Mouse (Mus musculus): ENCODE results near the gene Ms4a4b. TPM values are rescaled to one million over a fixed set of nuclear protein-coding genes. Genes with fewer than 3 reads are reported as not detected.
"Not testable (repeated sequence)": the region's sequence is repeated elsewhere in the genome, so short reads cannot be mapped to it uniquely, and the experiment has no call there.

Ms4a4b gene
- 0.53 and 0.80 TPM in 2 replicates for polyA plus RNA-seq (2015; fragmentation: Nextera tagmentation; extraction: Ambion mirVana)

DNA sequence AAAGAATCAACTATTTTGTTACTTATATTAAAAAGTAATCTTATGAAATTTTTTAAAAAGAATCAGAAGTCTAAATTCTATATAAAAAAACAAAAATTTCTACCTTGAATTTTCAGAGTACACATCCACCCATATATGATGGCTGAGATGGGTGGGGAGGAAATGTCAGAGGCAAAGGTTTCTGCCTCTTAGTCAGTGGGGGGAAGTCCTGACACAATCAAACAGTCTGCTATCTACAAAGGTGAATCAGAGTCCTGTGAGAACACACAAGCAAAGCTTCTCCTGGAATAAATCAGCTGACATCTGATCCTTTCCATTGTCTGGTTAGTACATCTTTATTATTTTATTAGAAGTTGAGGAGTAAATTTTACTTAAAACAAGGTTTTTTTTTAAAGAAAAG is at the start of gene Ms4a4b:
Gene Ms4a4b, plus strand, starts transcription at position 216 of the 400 bp plus-strand sequence.
- H3K36me3 ChIP-seq (ENCODE audit: control insufficient read depth, insufficient read depth), result no peaks in the 10 kb centered on the region
- no peaks in the 10 kb centered on the region for H3K4me1 ChIP-seq (ENCODE audit: control insufficient read depth, low read depth, low read length)
- no peaks in the 10 kb centered on the region for H3K27me3 ChIP-seq (ENCODE audit: control insufficient read depth, insufficient read depth, low read depth, low read length)
- no peak for ATAC-seq (ENCODE audit: low read depth)
- H3K27ac ChIP-seq (ENCODE audit: low read length), result no peak within 1 kb of the TSS
- H3K9ac ChIP-seq (ENCODE audit: low read depth, low read length), result no peak within 1 kb of the TSS
- no peak within 1 kb of the TSS for H3K4me3 ChIP-seq (ENCODE audit: low read depth, low read length)
- H3K9me3 ChIP-seq (replicated peaks; ENCODE audit: control insufficient read depth, low read length), result no peaks in the 10 kb centered on the region
- H3K4me2 ChIP-seq (ENCODE audit: low read depth, low read length), result no peak within 1 kb of the TSS

- Histone ChIP-seq H3K9me3 (replicated peaks; ENCODE audit: control insufficient read depth, low read length) (no peaks in the 10 kb centered on the region), H3K36me3 (ENCODE audit: control insufficient read depth, insufficient read depth) (no peaks in the 10 kb centered on the region), H3K9ac (ENCODE audit: low read depth, low read length) (no peak overlapping the region), H3K4me2 (ENCODE audit: low read depth, low read length) (no peak overlapping the region), H3K4me3 (ENCODE audit: low read depth, low read length) (no peak overlapping the region), H3K27me3 (ENCODE audit: control insufficient read depth, insufficient read depth, low read depth, low read length) (no peaks in the 10 kb centered on the region), H3K4me1 (ENCODE audit: control insufficient read depth, low read depth, low read length) (no peaks in the 10 kb centered on the region), H3K27ac (ENCODE audit: low read length) (no peak overlapping the region)
- ATAC-seq (ENCODE audit: low read depth), result no peak
Observed at GRCm38 (mm10) chr19:11395769-11396168, 47.6 kb upstream of the Ms4a4b start.

DNA sequence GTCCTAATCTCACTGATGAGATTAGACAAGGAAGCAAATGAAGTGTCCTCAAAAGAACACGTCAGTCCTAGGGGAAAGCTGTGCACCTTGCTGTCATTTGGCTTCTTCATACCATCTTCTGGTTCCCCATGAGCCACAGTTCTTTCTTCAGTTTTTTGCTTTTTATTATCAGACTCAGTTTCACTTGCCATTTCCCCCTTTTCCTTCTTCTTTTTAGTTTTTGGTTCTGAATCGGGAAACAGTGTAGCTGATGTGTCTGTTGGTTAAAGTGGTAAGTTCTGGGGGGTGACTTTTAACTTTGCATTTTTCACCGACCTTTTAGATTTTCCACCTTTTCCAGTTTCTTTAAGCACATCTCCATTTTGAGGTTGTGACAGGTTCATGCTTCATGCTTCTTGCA is 38.8 kb upstream of the Ms4a4b start, which contains the start of gene Ms4a4c:
Gene Ms4a4c, plus strand, starts transcription at position 244 of the 400 bp plus-strand sequence.
- Histone ChIP-seq H3K9me3 (replicated peaks; ENCODE audit: control insufficient read depth, low read length) (no peaks in the 10 kb centered on the region), H3K36me3 (ENCODE audit: control insufficient read depth, insufficient read depth) (no peaks in the 10 kb centered on the region), H3K4me2 (ENCODE audit: low read depth, low read length) (no peak within 1 kb of the TSS), H3K9ac (ENCODE audit: low read depth, low read length) (no peak within 1 kb of the TSS), H3K27ac (ENCODE audit: low read length) (no peak within 1 kb of the TSS), H3K27me3 (ENCODE audit: control insufficient read depth, insufficient read depth, low read depth, low read length) (no peaks in the 10 kb centered on the region), H3K4me1 (ENCODE audit: control insufficient read depth, low read depth, low read length) (no peaks in the 10 kb centered on the region), H3K4me3 (ENCODE audit: low read depth, low read length) (no peak within 1 kb of the TSS)
- ATAC-seq (ENCODE audit: low read depth), result no peak
- WGBS (ENCODE audit: insufficient replicate concordance), result 39% methylated on average over 3 of the region's 3 CpGs

DNA sequence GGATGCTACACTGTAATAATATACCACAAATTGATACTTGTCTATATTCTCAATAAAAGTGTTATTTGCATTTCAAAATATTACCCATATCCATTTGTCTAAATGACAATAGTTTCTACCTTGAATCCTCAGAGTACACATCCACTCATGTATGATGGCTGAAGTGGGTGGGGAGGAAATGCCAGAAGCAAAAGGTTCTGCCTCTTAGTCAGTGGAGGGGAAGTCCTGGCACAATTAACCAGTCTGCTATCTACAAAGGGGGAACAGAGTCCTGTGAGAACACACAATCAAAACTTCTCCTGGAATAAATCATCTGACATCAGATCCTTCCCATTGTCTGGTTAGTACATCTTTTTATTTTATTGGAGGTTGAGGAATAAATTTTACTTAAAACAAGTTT is 35.9 kb upstream of the Ms4a4b start:
- H3K4me3 ChIP-seq (ENCODE audit: low read depth, low read length), result no peak overlapping the region

DNA sequence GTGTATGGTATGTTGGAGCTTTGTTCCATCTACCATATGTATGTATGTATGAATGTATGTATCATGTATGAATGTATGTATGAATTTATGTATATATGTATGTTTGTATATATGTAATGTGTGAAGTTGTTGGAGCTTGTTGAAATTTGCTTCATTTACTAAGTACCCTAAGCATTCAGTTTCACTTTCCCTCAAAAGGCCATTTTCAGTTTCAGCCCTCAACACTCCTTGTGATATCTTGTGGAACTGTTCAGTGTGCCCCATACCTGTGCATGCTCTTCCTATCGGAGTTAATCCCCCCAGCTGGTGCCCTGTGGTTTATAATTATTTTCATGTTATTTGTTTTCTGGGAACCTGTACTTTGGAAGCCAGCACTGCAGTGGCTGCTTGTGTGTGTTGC is 34.8 kb upstream of the Ms4a4b start:
- Histone ChIP-seq H3K27me3 (ENCODE audit: control insufficient read depth, insufficient read depth, low read depth, low read length) (no peaks in the 10 kb centered on the region), H3K4me1 (ENCODE audit: control insufficient read depth, low read depth, low read length) (no peaks in the 10 kb centered on the region), H3K27ac (ENCODE audit: low read length) (no peak overlapping the region), H3K9ac (ENCODE audit: low read depth, low read length) (no peak overlapping the region), H3K4me2 (ENCODE audit: low read depth, low read length) (no peak overlapping the region), H3K9me3 (replicated peaks; ENCODE audit: control insufficient read depth, low read length) (no peaks in the 10 kb centered on the region), H3K4me3 (ENCODE audit: low read depth, low read length) (no peak overlapping the region), H3K36me3 (ENCODE audit: control insufficient read depth, insufficient read depth) (no peaks in the 10 kb centered on the region)
- no peak for ATAC-seq (ENCODE audit: low read depth)
- WGBS (ENCODE audit: insufficient replicate concordance), result 69% methylated on average over 1 of the region's 1 CpGs

More for the DNA sequence above, 35.9 kb upstream of the Ms4a4b start:
- no peak overlapping the region for H3K9ac ChIP-seq (ENCODE audit: low read depth, low read length)
- no peak for ATAC-seq (ENCODE audit: low read depth)
- no peaks in the 10 kb centered on the region for H3K27me3 ChIP-seq (ENCODE audit: control insufficient read depth, insufficient read depth, low read depth, low read length)
- H3K27ac ChIP-seq (ENCODE audit: low read length), result no peak overlapping the region
- H3K9me3 ChIP-seq (replicated peaks; ENCODE audit: control insufficient read depth, low read length), result no peaks in the 10 kb centered on the region
- H3K36me3 ChIP-seq (ENCODE audit: control insufficient read depth, insufficient read depth), result no peaks in the 10 kb centered on the region
- H3K4me1 ChIP-seq (ENCODE audit: control insufficient read depth, low read depth, low read length), result no peaks in the 10 kb centered on the region
- no peak overlapping the region for H3K4me2 ChIP-seq (ENCODE audit: low read depth, low read length)

DNA sequence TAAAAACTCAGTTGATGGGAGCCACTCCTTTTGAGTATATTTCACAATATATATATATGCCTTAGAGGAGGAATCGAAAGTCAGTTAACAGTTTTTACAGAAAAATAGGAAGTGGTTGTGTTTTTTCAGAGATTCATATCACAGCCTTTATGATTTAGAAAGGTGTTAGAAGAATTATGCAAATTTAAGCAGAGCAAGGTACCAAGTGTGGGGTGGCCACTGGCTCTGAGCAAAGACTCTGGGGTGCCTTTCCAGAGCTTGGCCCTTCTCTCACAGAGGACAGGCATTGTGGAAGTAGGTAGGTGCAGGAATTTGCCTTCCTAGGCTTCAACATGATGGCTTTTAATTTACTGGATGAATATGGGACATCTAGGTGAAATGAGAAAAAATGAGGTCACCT is 31.7 kb upstream of the Ms4a4b start:
- no peak overlapping the region for H3K4me2 ChIP-seq (ENCODE audit: low read depth, low read length)
- H3K4me1 ChIP-seq (ENCODE audit: control insufficient read depth, low read depth, low read length), result no peaks in the 10 kb centered on the region
- no peak overlapping the region for H3K4me3 ChIP-seq (ENCODE audit: low read depth, low read length)
- ATAC-seq (ENCODE audit: low read depth), result no peak
- H3K9me3 ChIP-seq (replicated peaks; ENCODE audit: control insufficient read depth, low read length), result no peaks in the 10 kb centered on the region
- H3K36me3 ChIP-seq (ENCODE audit: control insufficient read depth, insufficient read depth), result no peaks in the 10 kb centered on the region
- no peaks in the 10 kb centered on the region for H3K27me3 ChIP-seq (ENCODE audit: control insufficient read depth, insufficient read depth, low read depth, low read length)
- H3K27ac ChIP-seq (ENCODE audit: low read length), result no peak overlapping the region
- H3K9ac ChIP-seq (ENCODE audit: low read depth, low read length), result no peak overlapping the region
- 33% methylated on average over 1 of the region's 1 CpGs for WGBS (ENCODE audit: insufficient replicate concordance)

DNA sequence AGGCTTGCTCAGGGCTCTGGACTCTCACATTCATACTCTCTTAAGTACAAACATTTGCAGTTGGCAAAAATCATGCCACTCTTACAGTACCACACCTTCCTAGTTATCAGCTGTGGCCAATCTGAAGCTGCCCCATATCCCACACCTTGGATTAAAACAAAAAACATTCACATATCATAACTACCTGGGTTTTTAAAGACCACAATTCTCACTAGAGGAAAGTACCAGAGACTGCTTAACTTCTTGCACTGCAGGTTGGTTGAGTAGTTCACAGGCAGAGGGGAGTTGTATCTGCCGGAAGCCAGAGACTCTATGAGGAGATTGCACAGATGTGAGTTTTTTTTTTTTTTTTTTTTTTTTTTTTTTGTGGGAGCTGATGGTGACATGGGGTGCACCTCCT is 29.3 kb upstream of the Ms4a4b start:
- Histone ChIP-seq H3K4me1 (ENCODE audit: control insufficient read depth, low read depth, low read length) (no peaks in the 10 kb centered on the region), H3K4me3 (ENCODE audit: low read depth, low read length) (no peak overlapping the region), H3K9me3 (replicated peaks; ENCODE audit: control insufficient read depth, low read length) (no peaks in the 10 kb centered on the region), H3K4me2 (ENCODE audit: low read depth, low read length) (no peak overlapping the region), H3K27ac (ENCODE audit: low read length) (no peak overlapping the region), H3K36me3 (ENCODE audit: control insufficient read depth, insufficient read depth) (no peaks in the 10 kb centered on the region), H3K9ac (ENCODE audit: low read depth, low read length) (no peak overlapping the region), H3K27me3 (ENCODE audit: control insufficient read depth, insufficient read depth, low read depth, low read length) (no peaks in the 10 kb centered on the region)
- ATAC-seq (ENCODE audit: low read depth), result no peak
- 60% methylated on average over 1 of the region's 1 CpGs for WGBS (ENCODE audit: insufficient replicate concordance)

- Histone ChIP-seq H3K27ac (ENCODE audit: low read length) (no peak overlapping the region), H3K4me2 (ENCODE audit: low read depth, low read length) (no peak overlapping the region), H3K36me3 (ENCODE audit: control insufficient read depth, insufficient read depth) (no peaks in the 10 kb centered on the region), H3K4me1 (ENCODE audit: control insufficient read depth, low read depth, low read length) (no peaks in the 10 kb centered on the region), H3K4me3 (ENCODE audit: low read depth, low read length) (no peak overlapping the region), H3K27me3 (ENCODE audit: control insufficient read depth, insufficient read depth, low read depth, low read length) (no peaks in the 10 kb centered on the region), H3K9ac (ENCODE audit: low read depth, low read length) (no peak overlapping the region), H3K9me3 (replicated peaks; ENCODE audit: control insufficient read depth, low read length) (no peaks in the 10 kb centered on the region)
- ATAC-seq (ENCODE audit: low read depth), result no peak
- WGBS (ENCODE audit: insufficient replicate concordance), result 58% methylated on average over 3 of the region's 3 CpGs
Observed at GRCm38 (mm10) chr19:11415581-11415980, 27.8 kb upstream of the Ms4a4b start.

DNA sequence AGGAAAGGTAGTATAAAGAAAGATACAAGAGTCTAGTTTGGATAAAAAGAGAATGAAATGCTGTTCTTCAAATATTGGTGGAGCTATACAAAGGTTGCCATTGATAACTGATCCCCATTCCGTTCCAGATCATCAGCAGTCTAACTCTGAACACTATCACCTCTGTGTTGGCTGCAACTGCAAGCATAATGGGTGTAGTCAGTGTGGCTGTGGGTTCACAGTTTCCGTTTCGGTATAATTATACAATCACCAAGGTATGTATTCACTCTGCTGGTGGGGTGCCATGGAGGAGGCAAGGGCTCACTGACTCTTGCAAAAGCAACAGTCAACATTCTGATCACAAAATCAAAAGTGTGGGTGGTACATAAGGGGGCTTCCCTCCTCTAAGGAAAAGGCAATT is 24.5 kb upstream of the Ms4a4b start:
- H3K9ac ChIP-seq (ENCODE audit: low read depth, low read length); H3K4me1 ChIP-seq (ENCODE audit: control insufficient read depth, low read depth, low read length); H3K4me3 ChIP-seq (ENCODE audit: low read depth, low read length); H3K27me3 ChIP-seq (ENCODE audit: control insufficient read depth, insufficient read depth, low read depth, low read length); ATAC-seq (ENCODE audit: low read depth); H3K4me2 ChIP-seq (ENCODE audit: low read depth, low read length); H3K36me3 ChIP-seq (ENCODE audit: control insufficient read depth, insufficient read depth); H3K9me3 ChIP-seq (replicated peaks; ENCODE audit: control insufficient read depth, low read length); H3K27ac ChIP-seq (ENCODE audit: low read length): not testable (repeated sequence)
- 48% methylated on average over 1 of the region's 3 CpGs for WGBS (ENCODE audit: insufficient replicate concordance)

DNA sequence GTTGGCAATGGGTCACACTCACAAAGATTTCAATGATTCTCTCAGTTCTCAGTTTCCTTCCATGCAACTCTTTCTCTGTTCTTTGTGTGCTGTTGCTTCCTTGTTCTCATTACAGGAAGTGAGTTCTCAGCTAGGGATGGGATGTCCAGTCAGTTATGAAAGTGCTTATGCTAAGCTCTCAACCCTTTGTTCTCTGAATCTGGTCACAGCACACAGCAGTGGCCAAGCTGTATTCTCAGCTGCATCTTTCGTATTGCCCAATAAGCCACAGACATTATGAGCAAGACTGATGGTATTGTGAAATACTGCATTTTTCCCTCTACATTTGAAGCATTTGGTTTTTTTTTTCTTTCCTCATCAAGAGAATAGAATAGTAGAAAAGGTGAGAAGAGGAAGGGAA is 12.1 kb upstream of the Ms4a4b start:
- not testable (repeated sequence) for H3K9ac ChIP-seq (ENCODE audit: low read depth, low read length); H3K27ac ChIP-seq (ENCODE audit: low read length); H3K4me3 ChIP-seq (ENCODE audit: low read depth, low read length); H3K27me3 ChIP-seq (ENCODE audit: control insufficient read depth, insufficient read depth, low read depth, low read length); ATAC-seq (ENCODE audit: low read depth); H3K4me2 ChIP-seq (ENCODE audit: low read depth, low read length); H3K9me3 ChIP-seq (replicated peaks; ENCODE audit: control insufficient read depth, low read length); H3K4me1 ChIP-seq (ENCODE audit: control insufficient read depth, low read depth, low read length); H3K36me3 ChIP-seq (ENCODE audit: control insufficient read depth, insufficient read depth)
- 51% methylated on average over 1 of the region's 1 CpGs for WGBS (ENCODE audit: insufficient replicate concordance)

Data from liver, embryonic 16.5 days (tissue).